Mouse (Mus musculus) cerebellum, postnatal 14 days (tissue): ENCODE measurements at regions not wholly inside any gene's neighbourhood (a gene's known extent, or its start where the extent isn't known, plus 50 kb on each side); places are given as distances from the start of the nearest gene placed in this dataset.

Experiments
- DNase-seq, 2 experiments: peaks; one replicate each; pipeline ENCODE4 v3.0.0; 2021; ENCODE audit warnings: mixed read lengths in 2 of 2

DNA sequence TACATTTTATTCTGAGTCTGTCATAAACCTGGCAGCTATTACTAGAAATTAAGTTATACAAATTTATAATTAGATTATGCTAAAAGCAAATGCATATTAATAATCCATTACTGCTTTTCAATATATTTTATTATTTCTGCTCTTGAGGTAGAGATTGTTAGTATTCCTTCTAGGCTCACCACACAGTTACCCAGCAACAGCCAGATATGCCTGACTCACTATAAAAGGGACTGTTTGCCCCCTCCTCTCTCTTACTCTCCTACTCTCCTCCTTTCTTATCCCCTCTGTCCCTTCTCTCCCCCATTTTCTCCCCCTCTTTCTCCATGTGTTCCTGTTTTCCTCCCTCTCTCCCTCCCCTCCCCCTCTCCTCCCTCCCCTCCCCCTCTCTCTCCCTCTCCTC lies 98.7 kb downstream of the 4930505A04Rik start:
- DNase-seq, result no peak

GRCm38 (mm10) chr11:30371963-30372362 lies 99.7 kb downstream of the 4930505A04Rik start:
- no peak for DNase-seq

GRCm38 (mm10) chr11:30369601-30370240 lies 101.7 kb upstream of the Sptbn1 start:
- no peak for DNase-seq

DNA sequence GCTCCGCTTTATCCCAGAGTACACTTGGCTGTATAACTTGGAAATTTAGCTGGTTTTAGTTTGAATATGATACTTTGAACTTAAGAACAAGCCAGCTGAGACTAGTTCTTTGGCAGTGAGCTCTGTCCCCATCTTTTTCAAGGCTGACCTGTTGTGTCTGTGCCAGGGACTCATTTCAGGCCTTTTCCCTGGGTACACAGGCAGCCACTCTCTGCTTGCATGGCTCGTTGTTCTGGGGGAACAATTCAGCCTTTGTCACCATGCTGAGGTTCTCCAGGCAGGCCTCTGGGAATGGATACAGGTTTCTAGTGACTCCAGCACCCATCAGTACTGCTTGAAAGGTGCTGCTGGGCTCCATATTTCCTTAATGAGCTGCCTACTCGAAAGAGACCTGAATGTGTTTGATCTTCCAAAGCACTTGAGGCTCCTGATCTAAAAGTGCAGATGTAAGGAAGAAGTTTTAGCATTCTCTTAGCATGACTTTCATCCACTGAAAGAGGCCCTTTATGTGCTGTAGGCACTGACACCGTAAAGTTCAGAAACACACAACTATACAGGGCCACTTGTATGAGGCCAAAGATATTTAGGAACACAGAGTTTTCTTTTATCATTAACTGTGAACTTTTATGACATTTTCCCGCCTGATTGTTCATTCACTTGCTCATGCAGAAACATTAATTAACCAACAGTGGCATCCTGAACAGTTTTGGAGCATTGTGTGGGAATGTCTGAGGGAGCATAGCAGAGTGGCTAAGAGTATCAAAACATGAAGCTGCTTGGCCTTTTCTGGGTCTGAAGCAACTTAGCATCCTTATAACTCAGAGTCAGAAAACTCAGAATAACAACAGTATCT lies 99.6 kb upstream of the Sptbn1 start:
- no peak for DNase-seq

GRCm38 (mm10) chr11:30366491-30366890 lies 98.5 kb upstream of the Sptbn1 start:
- DNase-seq, result no peak

DNA sequence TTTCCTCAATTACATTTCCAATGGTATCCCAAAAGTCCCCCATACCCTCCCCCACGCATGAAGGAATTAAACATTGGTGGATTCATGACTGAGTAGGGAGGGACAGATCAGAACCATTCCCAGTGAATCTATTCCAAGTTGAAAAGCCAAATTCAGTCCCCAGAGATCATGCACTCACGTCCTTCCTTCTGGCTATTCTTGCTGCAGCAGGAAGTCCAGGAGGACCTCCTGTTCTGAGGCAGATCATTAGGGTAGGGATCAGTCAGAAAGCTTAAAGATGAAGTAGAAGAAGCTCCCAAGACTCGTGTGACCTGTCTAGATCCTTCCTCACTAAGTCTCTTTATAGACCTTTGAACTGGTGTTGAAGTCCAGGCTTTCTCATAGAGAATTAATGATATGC lies 97.0 kb upstream of the Sptbn1 start:
- no peak for DNase-seq

- DNase-seq, result no peak
These were observed 96.6 kb upstream of the Sptbn1 start for GRCm38 (mm10) chr11:30364591-30364990.

GRCm38 (mm10) chr11:30358196-30358595 lies 90.2 kb upstream of the Sptbn1 start:
- DNase-seq, result no peak

DNA sequence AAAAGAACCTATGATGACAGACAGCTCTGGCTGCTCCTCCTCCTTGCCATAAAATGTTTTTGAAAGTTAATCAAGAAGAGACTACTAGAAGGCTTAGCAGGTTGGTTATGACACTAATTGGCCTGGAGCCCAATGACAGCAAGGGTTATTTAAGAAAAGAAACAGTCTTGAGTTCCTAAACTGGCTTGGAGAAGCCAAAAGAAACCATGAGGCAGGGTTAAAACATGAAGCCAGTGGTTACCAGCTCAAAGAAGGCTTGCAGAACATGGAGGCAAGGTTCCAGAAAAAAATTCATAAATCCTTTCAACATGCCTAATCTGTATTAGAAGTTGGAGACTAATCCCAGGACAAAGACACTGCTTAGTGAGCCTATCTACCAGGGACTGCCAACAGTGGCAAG lies 87.4 kb upstream of the Sptbn1 start:
- no peak for DNase-seq

DNA sequence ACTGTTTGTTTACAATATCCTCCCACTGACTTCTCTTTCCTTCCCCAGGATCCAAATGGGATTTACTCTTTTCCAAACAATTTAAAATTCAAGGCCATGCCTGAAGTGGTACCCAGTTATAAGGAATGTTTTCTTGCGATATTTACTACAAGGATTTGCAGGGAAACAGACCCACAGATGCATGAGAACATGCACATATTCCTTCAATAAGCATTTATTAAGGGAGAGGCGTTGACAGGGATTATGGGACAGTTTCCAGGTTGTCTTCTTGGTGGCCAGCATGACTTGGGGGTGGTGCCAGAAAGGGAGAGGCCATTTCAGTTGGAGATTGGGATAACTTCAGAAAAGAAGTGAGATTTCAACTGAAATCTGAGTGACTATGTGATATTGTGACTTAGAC lies 58.4 kb upstream of the Sptbn1 start:
- DNase-seq, result peak; percentile 28 to 57
